Mouse (Mus musculus) gastrocnemius, adult 18-20 months (tissue): ENCODE measurements at regions not wholly inside any gene's neighbourhood (a gene's known extent, or its start where the extent isn't known, plus 50 kb on each side); places are given as distances from the start of the nearest gene placed in this dataset.

Source experiments
- DNase-seq: peaks from one replicate; pipeline ENCODE4 v3.0.0; 2021; ENCODE audit warnings: low spot score

DNA sequence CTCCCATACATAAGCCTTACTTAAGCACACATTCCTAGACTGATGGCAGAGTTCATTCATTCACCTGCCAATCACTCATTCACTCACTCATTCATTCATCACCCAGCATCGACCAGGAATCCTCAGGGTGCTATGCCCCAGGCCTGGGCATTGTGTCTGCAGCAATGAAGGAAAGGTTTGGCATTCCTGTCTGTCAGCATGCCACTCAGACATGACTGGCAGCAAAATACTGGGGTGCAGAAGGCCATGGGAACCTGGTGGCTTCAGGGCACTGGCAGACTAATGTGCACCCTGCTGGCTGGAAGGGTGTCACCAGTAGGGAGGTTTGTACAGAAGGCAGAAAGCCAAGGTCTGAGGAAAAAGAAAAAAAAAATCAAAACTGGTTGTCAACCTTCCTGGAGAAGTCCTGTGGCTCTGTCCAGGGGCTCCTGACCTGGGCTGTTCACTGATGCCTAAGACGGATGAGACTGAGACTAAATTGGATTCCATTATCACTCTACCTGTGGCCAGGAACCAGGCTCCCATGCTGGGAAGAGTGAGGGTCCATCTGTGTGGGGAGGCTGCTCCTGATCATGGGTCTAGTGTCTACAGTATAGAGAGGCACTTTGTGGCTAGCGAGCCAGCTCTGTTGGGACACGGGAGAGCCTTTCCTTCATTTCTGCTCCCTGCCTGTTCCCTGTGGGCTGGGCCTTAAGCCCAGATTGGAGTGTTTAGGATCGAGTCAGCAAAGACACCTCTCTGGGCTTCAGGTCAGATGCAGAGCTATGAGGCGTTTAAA is 104.1 kb downstream of the Cstad start:
- DNase-seq, result no peak

DNA sequence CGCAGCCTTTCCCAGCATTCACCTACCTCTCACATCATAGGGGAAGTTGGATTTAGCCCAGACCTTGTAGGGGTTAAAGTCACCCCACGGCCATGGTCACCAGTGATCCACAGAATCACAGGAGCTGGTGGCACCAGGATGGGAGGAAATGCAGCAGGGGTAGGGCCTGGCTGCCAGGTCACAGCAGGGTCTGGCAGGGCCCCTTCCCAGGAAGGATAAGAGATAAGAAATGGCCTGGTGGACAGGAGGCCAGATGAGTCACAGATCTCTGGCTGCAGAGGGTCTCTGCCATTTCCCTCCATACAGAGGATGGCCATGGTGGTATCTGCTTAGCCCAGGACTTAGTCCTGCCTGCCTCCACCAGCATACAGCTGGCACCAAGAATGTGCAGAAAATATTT is 103.0 kb downstream of the Cstad start:
- DNase-seq, result no peak

DNA sequence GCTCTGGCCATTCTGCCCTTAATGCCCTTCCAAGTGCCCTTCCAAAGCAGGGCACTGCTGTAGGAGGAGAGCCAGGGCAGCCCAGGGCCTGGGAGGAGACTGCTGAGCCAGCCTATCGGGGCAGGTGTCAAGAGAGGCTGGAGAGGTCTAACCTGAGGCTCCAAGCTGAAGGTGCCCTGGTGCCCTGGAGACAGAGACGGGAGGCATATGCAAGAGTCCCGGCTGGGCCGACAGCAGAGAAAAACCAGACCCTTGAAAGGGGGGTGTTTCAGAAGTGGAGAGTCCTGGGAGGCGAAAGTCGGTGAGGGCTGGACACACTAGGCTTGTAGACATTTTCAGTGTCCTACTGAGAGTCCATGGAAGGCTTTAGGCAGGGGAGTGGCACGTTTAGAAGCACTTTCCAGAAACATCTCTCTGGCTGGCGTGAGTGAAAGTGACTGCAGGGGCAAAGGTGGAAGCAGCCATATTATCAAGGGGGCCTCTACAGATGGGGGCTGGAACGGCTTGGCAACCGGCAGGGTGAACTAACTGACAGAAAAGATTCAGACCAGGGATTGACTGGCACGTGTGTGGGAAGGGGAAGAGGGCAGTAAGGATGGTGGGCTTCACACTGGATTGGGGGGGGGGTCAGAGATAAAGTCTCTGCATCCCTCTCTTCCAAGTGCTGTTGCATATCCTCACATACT is 101.1 kb downstream of the Cstad start:
- no peak for DNase-seq

DNA sequence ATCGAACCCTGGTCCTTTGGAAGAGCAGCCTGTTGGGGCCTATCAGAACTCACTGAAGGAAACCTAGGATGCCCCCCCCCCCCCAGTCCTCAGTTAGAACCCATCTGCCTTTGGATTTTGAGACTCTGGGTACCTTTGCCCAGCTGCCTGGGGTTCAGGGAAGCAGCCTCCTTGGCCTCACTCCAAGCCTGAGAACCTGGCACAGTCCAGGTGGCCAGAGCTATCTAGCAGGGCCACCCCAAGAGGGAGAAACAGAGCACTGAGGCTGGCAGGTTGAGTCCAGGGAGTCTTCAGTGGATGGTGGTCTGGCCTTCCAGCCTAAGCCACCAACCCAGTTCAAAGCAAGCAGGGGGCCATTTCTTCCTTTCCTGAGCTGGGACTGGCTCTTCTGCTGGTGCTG is 100.2 kb downstream of the Cstad start:
- no peak for DNase-seq

DNA sequence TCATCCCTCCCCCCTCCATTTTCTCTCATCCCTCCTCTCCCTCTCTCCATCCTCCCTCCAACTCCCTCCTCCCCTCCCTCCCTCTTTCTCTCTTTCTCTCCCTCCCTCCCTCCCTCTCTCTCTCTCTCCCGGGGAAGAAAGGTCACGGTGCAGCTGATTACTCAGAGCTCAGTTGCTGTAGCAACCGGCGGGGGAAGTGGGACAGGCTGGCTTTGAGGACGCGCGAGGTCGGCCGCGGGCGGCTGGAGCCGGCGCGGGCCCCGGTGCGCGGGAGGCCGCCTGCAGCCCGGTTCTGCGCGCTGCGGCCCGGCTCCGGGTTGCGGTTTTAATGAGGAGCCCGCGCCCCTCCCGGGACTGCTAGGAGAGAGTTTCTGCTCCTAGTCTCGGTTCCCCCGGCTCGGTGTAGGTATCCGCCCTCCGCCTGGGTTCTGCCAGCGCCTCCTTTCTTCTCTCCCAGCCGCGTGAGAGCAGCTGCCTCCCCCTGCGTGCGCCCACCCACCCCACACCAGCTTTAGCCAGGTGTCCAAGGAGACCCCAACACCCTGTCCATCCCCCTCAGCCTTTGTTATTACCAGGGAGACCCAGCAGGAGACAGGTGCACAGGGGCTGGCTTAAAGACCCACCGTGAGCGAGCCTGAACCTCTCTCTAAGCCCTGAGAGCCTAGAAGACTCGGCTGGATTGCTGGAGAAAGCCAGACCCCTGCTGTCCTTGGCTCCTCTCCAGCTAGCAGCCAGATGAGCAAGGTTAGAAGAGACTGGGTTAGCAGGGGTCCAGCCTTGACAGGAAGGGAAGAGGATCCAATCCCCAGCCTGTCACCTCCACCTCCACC is 98.6 kb downstream of the Cstad start:
- DNase-seq, result peak; percentile 77

DNA sequence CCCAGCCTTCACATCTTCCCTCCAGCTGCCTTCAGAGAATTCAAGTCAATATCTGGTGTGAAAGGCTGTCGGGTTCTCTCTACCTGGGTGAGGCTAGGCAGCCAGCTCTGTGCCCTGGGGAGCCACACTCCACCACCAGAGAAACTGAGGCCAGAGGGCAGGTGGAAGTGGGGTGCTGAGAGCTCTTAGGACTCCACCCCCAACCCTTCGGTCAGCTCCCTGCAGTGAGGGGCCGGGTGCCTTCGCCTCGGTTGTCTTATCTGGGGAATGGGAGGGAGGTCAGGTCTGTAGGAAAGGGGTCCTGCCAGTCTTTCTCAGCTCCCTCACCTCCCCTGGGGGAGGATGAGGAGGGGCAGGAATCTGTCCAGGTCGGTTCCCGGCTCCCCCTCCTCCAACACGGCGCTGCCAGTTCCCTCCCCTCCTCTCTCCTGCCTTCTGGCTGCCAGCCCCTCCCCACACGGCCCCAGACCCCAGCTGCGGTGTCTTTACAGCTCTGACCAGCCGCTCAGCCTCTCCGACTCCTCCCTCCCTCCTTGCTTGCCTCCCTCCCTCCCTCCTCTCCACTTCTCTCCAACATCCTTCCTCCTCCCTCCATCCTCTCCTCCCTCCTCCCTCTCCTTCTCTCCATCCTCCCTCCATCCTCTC is 97.8 kb downstream of the Cstad start:
- DNase-seq, result no peak

DNA sequence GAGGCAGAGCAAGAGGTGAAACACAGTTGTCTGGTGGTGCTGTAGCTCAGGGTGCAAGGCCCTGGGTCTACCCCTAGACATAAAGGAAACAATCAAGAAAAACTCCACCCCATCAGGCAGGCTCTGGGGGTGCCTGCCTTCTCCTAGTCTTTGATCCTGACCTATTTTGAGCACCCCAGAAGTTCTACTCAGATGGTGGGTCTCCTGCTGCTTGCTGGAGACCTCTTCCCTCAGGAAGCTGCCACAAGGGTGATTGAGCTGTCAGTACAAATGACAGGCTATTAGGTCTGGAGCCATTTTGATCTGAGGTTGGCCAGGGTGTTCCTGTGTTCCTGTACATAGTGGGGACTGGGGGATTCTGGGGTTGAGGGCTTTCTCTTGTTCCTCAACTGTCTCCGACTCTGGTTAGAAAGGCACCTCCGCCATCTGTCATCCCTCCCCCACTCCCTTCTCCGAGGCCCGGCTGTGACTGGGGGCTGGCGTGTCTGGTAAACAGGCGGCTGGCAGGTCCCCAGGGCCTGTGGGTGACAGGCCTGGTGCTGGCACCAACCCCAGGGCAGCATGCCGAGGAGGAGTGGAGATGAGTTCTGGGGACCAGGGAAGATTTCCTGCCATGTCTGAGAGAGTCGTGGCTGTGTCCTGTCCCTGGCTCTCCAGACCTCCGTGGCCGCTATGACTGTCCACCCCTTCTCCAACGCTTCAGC is 97.2 kb downstream of the Cstad start:
- DNase-seq, result no peak

DNA sequence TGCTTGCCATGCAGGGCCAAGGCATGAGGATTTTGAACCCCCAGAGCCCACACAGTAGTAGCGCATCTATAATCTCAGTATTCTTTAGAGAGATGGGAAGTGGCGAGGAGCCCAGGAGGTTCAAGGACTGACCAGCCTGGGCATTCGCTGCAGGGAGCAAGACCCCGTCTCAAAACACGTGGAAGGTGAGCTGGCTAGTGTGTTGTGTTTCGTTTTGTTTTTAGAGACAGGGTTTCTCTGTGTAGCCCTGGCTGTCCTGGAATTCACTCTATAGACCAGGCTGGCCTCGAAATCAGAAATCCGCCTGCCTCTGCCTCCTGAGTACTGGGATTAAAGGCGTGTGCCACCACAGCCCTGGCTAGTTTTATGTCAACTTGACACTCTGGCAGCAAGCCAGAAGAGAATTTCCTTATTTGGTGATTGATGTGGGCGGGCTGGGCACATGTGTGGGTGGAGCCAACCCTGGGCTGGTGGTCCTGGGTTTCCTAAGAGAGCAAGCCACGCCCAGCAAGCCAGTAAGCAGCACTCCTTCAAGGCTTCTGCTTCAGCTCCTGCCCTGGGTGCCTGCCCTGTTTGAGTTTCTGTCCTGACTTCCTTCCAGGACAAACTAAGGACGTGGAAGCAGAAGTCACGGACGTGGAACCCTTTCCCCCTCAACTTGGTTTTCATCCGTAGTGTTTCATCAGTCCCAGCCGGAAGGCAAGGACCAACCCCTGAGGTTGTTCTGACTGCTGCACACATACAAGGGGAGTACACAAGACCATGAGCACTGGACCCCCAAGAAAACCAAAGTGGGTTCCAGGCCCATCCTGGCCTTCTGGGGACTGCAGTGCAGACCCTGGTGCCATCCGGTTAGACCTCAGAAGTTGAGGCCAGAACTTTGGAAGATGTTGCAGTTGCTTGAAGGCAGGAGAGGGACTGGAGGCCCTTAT is 96.4 kb downstream of the Cstad start:
- DNase-seq, result no peak

DNA sequence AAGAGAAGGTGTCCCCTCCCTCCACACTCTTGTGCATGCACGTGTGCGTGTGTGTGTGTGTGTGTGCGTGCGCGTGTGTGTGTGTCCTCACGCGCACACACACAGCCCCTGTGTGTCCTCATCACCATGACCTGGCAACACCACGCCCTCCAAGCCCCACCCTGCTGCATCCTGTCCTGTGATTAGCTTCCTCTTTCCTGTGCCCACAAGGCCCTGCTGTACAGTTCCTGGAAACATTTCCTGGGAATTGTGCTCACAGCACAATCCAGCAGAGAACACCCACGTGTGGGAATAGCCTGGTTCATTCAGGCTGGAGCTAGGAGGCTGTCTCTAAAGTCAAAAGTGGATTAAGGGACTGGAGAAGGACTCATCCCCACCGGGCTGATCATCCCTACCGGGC is 95.5 kb downstream of the Cstad start:
- peak; percentile 60 for DNase-seq

DNA sequence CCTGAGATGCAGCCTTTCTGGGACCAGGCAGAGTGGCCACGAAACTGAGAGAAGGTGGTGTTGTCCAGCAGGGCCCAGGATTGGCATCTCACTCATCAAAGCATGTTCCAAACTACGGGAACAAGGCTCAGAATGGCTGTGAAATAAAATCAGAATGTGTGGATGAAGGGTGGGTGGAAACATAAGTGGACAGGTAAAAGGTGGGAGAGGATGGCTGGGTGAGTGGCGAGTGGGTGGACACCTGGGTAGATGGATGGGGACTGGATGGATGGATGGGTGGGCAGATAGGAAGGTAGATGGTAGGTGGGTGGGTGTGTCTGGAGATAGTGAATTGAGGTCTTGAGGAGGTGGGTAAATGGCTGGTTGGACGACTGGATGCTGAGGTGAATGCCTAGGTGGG is 93.6 kb downstream of the Cstad start:
- no peak for DNase-seq

DNA sequence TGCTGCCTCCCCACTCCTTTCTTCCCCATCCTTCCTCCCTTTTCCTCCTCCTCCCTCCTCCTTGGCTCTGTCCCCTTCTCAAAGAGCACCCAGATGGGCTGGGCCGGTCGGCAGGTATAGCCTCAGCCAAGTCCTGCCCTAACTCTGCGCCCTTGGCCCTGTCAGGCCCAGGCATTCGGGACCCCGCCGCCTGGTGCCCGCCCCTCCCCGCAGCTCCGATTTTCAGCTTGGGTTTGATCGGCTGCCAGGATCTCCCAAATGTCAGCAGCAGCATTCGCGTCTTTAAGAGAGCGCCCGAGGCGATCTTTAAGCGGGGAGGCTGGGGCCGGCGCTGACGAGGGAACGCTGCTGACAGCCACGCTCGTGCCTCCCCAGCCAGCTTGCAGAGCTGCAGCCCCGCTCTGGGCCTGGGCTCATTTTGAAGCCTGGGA is 92.3 kb downstream of the Cstad start:
- DNase-seq, result no peak

DNA sequence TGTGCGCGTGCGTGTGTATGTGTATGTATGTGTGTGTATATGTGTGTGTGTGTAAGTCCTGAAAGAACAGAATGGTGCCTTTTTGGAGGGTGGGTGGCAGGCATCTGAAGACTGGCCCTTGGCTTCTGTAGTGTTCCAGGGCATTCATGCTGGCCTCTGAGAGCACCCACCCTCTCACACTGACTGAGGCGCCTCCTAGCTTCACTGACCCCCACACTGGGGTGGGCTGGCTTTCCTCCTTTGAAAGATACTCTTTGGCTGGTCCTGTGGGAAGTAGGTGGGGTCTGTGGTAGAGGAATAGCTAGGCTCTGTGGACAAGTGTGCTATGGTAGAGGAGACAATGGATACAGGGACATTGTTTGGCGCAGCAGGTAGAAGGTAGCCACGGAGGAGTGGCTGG is 91.5 kb downstream of the Cstad start:
- DNase-seq, result no peak

DNA sequence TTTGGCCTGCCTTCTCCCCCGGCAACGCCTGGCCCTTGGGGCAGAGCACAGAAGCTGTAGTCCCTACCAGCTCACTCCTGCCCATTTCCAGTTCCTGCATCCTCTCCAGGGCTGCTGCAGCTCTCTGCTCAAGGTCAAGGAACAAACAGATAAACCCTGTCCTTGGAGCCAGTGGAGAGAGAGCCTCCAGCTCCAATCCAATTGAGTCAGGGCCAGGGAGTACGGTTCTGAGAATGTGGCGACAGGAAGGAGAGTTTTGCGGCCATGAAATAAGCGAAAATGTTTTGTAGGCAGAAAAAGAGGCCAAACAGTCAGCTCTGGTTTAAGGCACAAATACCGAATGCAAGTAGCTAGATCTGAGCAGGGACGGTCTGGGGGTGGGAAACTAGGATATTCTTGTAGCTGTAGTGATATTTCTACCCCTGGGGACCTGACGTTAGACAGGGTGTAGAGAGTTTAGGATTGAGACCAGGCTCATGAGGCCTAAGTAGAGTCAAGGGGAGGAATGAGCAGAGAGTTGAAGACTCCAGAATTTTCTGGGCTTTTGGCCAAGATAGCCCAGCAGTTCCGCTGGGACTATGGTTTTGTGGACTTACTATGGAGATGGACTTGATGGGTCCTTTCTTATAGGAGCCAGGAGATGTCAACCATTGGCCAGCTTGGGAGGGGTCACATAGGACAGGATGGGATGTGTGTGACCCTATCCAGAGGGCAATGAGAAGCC is 90.5 kb downstream of the Cstad start:
- peak; percentile 58 for DNase-seq

DNA sequence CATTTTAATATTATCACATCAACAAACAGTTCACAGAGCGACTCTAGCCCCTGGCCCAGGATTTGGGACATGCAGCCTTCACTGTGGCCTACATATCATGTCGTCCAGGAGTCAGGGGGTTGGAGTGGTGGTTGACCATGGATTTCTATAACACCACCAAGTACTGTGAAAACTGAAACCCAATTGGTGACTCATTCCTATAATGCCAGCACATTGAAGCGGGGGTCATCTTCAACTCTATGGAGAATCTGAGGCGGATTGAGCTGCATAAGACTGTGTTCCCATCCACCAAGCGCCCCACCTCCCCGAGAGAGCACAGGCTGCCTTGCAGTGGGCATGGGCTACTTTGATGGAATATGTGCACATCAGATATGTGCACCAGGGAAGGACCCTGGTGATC is 89.6 kb downstream of the Cstad start:
- no peak for DNase-seq

DNA sequence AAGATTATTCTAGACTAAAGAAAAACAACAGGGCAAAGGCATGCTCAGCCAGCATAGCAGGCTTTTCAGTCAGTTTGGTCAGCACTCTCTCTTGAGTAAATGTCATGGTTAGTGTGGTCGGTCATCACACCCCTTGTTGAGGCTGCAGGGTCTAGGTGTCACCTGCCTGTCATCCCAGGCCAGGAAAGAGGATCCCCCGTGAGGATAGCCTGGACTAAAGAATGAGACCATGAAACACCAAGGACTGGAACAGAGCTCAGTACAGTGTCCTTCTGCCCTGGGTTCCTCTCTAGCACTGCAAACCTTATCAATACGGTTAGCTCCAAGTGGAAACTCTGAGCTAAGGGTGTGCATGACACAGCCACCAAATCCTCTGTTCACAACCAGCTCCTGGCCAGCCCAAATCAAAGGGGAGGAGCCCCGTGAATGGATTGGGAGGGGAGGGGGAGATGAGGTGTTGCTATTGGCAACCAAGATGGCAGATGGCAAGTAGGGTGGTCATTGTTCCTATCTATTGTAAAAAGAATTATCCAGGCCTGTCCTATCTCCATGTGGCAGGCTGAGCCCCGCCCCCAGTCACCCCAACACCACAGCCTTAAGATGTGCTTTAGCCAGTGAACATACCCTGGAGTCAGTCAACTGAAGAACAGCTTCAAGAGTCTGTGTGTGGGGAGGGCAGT is 87.4 kb downstream of the Cstad start:
- DNase-seq, result no peak

DNA sequence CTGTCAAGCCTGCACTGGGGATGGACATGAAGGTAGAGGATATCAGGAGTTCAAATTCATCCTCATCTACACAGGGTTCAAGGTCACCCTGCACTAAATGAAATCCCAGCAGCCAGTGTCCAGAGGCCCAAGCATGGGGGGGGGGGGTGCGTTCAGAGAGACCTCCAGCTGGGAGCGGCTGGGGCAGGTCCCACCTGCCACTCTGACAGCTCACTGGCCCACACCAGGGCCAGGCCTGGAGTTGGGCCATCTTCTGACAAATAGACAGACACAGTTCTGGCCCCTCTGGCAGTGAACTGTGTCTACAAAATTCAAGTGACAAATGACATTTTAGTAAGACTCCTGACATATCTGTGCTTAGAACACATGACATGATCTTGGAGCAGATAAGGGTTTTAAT is 86.8 kb downstream of the Cstad start:
- no peak for DNase-seq

DNA sequence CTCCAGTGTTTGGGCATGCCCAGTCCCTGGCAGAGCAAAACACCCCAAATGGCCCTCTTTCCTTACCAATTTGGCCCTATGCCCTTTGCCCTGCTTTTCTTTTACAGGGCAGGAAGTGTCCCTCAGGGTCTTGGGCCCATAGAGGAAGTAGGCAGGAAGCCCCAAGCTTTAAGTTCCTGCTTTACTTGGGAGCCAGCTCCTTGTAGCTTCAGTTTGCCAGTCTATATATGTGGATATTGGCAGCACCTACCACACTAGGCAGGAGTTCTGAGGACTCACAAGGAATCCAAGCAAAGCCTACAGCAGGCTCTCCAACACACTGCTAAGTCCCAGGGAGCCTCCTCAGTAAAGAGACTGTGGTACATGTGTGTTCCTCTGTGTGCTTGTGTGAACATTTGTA is 84.2 kb downstream of the Cstad start:
- DNase-seq, result no peak

DNA sequence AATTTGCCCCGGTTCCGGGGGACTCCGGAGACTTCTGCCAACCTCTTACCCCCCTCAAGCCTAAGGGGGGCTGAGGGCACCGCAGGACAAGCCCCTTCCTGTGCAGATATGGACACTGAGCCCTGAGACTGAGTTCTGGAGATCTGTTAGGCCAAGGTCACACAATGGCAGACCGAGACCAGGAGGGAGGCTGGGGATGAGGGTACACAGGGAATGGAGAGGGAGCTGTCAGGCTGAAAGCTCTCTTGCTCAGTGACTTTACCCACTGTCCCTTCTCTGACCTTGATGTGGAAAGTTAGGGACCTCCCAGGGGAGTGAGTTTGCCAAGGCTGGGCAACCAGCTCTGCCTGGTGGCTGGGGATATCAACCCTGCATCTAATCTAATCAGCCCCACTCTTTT is 82.7 kb downstream of the Cstad start:
- DNase-seq, result no peak
